Mouse (Mus musculus): ENCODE data around the gene Plod1.
A peak's percentile ranks its signal among the peaks of the same experiment; 100 is the strongest.

GRCm38 (mm10) chr4:147940576-147941044, 4.0 kb upstream of the Plod1 start, which contains the start of gene 2510039O18Rik:
- TF ChIP-seq CTCF (IDR thresholded peaks at IDR 0.05; ENCODE audit: low read depth, low read length) (no peak), POLR2A (IDR thresholded peaks at IDR 0.05; ENCODE audit: extremely low read depth, insufficient read depth, low read length) (peak; percentile 67; the same call in 1 of the 2 replicates)
